Mouse (Mus musculus) testis, adult 2 months (tissue): ENCODE measurements around the gene Olfr156.
"Not testable (repeated sequence)": the region's sequence is repeated elsewhere in the genome, so short reads cannot be mapped to it uniquely, and the experiment has no call there.

Experiments
- CTCF ChIP-seq: fragments of 200-500 bp; IDR thresholded peaks from 2 replicates; pipeline ENCODE4 v1.5.1; 2012; ENCODE audit warnings: low read depth, mild to moderate bottlenecking, inconsistent platforms, low read length, moderate library complexity; ENCODE audit not compliant: control insufficient read depth, insufficient read depth, insufficient replicate concordance
- POLR2A ChIP-seq: fragments of 200-500 bp; IDR thresholded peaks from 2 replicates; pipeline ENCODE4 v1.6.1; 2012; ENCODE audit warnings: low read depth, mild to moderate bottlenecking, inconsistent platforms, low read length, moderate library complexity; ENCODE audit not compliant: control insufficient read depth

DNA sequence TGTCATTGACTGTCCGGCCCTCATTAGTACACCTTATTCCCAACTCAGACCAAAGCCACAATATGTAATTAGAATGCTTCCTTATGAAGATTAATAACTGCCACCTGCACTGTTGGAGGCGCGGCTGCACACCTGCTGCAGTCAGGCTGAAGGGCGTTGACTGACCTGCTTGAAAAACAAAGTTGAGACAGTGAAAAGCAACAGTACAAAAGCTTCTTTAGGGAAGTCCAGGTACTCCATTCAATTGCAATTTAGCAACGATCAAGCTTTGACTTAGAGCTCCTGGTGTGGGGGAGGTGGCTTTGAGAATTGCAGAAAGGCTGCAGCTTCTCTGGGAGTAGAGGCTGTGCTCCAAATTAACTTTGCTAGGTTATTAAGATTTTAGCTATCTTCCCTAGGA, 27.9 kb downstream of the Olfr156 start:
- not testable (repeated sequence) for TF ChIP-seq CTCF, POLR2A
